23 mouse cellular contexts compared by ENCODE assay signal in the genomic region with DNA sequence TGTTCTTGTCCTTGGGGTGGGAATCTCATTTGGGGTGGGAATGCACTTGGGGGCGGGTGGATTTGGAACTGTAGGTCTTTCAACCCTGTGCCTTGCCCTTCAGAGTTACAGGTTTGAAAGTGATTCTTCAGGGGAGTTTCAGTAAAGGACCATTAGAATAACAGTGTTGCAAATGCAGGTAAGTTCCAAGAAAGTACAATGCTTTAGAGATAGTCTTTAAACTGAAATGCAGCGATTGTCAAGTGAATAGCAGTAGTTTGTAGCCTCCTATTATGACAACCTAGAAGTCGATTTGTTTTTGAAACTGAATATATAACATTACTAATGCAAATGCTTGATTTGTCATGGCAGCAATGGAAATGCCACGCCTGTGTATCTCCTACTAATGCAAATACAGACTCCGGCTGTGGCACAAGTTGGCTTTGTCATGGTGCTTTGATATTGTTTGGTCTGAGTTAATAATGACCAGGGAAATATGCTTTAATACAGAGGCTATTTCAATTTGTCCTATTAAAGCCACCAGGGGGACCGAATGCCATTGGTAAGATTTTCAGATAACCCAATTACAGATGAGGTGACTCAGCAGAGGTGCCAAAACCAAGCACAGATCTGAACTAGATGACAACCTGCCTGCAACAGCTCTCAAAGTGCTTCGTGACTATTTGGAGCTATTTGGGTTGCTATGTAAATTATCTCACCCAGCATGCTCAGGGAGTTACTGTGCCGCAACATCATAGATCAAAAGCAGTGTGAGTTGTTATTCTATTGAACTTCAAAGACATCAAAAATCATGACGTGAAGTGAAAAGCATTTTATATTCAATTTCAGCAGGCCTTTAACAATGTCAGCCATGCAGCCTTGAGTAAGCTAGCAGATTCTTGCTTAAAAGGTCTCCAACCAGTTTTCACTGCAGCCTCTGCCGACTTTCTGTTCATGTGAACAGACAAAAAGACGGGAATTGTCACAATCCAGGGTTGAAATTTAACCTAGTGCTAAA. TPM values are rescaled to one million over a fixed set of nuclear protein-coding genes. Genes with fewer than 3 reads are reported as not detected.
A peak's percentile ranks its signal among the peaks of the same experiment; 100 is the strongest.
DNase-seq lines count a peak whose midpoint lies in the region; ATAC-seq and TF ChIP-seq lines count a peak whose summit lies in the region.
"Had no signal": no experiment of that assay in that cellular context is flagged by ENCODE, and none has a peak within 500 bp of the region (broad histone marks: within the 10 kb centered on the region; RNA-seq: fewer than 3 reads in every experiment).

No protein-coding gene starts in this region.

- no peak for DNase-seq in hindbrain, embryonic 11.5 days (ENCODE audit: low spot score)
- DNase-seq in hindbrain, embryonic 14.5 days (ENCODE audit: low spot score) = no peak
- DNase-seq in ZHBTc4 (ENCODE audit: low read depth, low spot score) = peak; percentile 85
- DNase-seq in kidney, adult 11 months = no peak
- no peak for DNase-seq in thymus, postnatal 4 days
- DNase-seq: adrenal gland, postnatal 25 days; cerebellum, adult 11-12 months; cerebellum, postnatal 10 days; heart, postnatal 36 days; kidney, adult 2 months; liver, postnatal 0 days; lung, postnatal 10 days; thymus, adult 18-20 months; thymus, postnatal 36 days had no signal

- H3K4me3 ChIP-seq in hindbrain, embryonic 11.5 days (ENCODE audit: low read depth, low read length) = no peak overlapping the region
- H3K4me3 ChIP-seq in hindbrain, embryonic 14.5 days (replicated peaks; ENCODE audit: low read length) = no peak overlapping the region
- no peak overlapping the region for H3K4me3 ChIP-seq in ES-Bruce4 (ENCODE audit: low read depth, low read length)
- H3K4me3 ChIP-seq in midbrain, embryonic 15.5 days = no peak overlapping the region
- H3K4me3 ChIP-seq: forebrain, embryonic 10.5 days; heart, embryonic 15.5 days; limb, embryonic 12.5 days; neural tube, embryonic 15.5 days had no signal

- no peaks in the 10 kb centered on the region for H3K4me1 ChIP-seq in hindbrain, embryonic 11.5 days (replicated peaks; ENCODE audit: control insufficient read depth, insufficient read depth, low read length)
- peaks cover 6% of the 10 kb centered on the region; the same call in 1 of the 2 replicates for H3K4me1 ChIP-seq in hindbrain, embryonic 14.5 days (replicated peaks; ENCODE audit: control insufficient read depth, insufficient read depth, low read length)
- peaks cover 5% of the 10 kb centered on the region for H3K4me1 ChIP-seq in ES-Bruce4 (ENCODE audit: control insufficient read depth, insufficient read depth, low read length)
- H3K4me1 ChIP-seq in midbrain, embryonic 15.5 days = peaks cover 19% of the 10 kb centered on the region
- H3K4me1 ChIP-seq: heart, embryonic 15.5 days; limb, embryonic 12.5 days; neural tube, embryonic 15.5 days had no signal

- H3K27ac ChIP-seq in hindbrain, embryonic 11.5 days (ENCODE audit: low read depth, low read length) = no peak overlapping the region
- H3K27ac ChIP-seq in hindbrain, embryonic 14.5 days = no peak overlapping the region
- peak overlapping the region; percentile 92 for H3K27ac ChIP-seq in ES-Bruce4 (ENCODE audit: insufficient read depth, low read length)
- peak overlapping the region; percentile 67 for H3K27ac ChIP-seq in midbrain, embryonic 15.5 days
- H3K27ac ChIP-seq: forebrain, embryonic 10.5 days; heart, embryonic 15.5 days; kidney, postnatal 0 days; limb, embryonic 12.5 days; neural tube, embryonic 15.5 days had no signal

- H3K9me3 ChIP-seq in hindbrain, embryonic 11.5 days (ENCODE audit: control insufficient read depth, low read length) = no peaks in the 10 kb centered on the region
- H3K9me3 ChIP-seq in hindbrain, embryonic 14.5 days (ENCODE audit: control insufficient read depth, low read length) = peaks cover 8% of the 10 kb centered on the region; the same call in 1 of the 2 replicates
- peaks cover 12% of the 10 kb centered on the region for H3K9me3 ChIP-seq in ES-Bruce4 (replicated peaks; ENCODE audit: control insufficient read depth, insufficient read depth, low read length, poor library complexity, severe bottlenecking)
- H3K9me3 ChIP-seq in midbrain, embryonic 15.5 days = no peaks in the 10 kb centered on the region
- H3K9me3 ChIP-seq: heart, embryonic 15.5 days; limb, embryonic 12.5 days; neural tube, embryonic 15.5 days had no signal

- no peaks in the 10 kb centered on the region for H3K27me3 ChIP-seq in hindbrain, embryonic 11.5 days (ENCODE audit: control insufficient read depth, insufficient read depth, low read length)
- H3K27me3 ChIP-seq in hindbrain, embryonic 14.5 days (ENCODE audit: control insufficient read depth, insufficient read depth, low read length) = no peaks in the 10 kb centered on the region
- H3K27me3 ChIP-seq in ES-Bruce4 (ENCODE audit: control insufficient read depth, insufficient read depth, low read length, poor library complexity, severe bottlenecking) = no peaks in the 10 kb centered on the region
- no peaks in the 10 kb centered on the region for H3K27me3 ChIP-seq in midbrain, embryonic 15.5 days (replicated peaks)
- H3K27me3 ChIP-seq: heart, embryonic 15.5 days; limb, embryonic 12.5 days; neural tube, embryonic 15.5 days had no signal

- 57% methylated on average over 11 of the region's 11 CpGs for whole genome bisulfite sequencing in hindbrain, embryonic 11.5 days
- WGBS in hindbrain, embryonic 14.5 days = 41% methylated on average over 11 of the region's 11 CpGs
- WGBS in midbrain, embryonic 15.5 days = 38% methylated on average over 11 of the region's 11 CpGs

- H3K9ac ChIP-seq in hindbrain, embryonic 11.5 days (ENCODE audit: low read depth, low read length) = no peak overlapping the region
- H3K9ac ChIP-seq in hindbrain, embryonic 14.5 days = no peak overlapping the region
- H3K9ac ChIP-seq in ES-Bruce4 (ENCODE audit: low read depth, poor library complexity, severe bottlenecking) = peak overlapping the region; percentile 58; the same call in 1 of the 2 replicates
- H3K9ac ChIP-seq in midbrain, embryonic 15.5 days = no peak overlapping the region
- H3K9ac ChIP-seq: heart, embryonic 15.5 days; limb, embryonic 12.5 days; liver, postnatal 0 days; neural tube, embryonic 15.5 days had no signal

- TF ChIP-seq CTCF in ES-Bruce4 (IDR thresholded peaks at IDR 0.05; ENCODE audit: low read depth, low read length) = no peak

- no peaks in the 10 kb centered on the region for H3K36me3 ChIP-seq in hindbrain, embryonic 11.5 days (ENCODE audit: control insufficient read depth, insufficient read depth, low read length)
- H3K36me3 ChIP-seq in hindbrain, embryonic 14.5 days (replicated peaks; ENCODE audit: control insufficient read depth, insufficient read depth) = no peaks in the 10 kb centered on the region
- peaks cover 2% of the 10 kb centered on the region; the same call in 1 of the 2 replicates for H3K36me3 ChIP-seq in ES-Bruce4 (ENCODE audit: control insufficient read depth, insufficient read depth, low read length, poor library complexity, severe bottlenecking)
- H3K36me3 ChIP-seq in midbrain, embryonic 15.5 days (replicated peaks) = no peaks in the 10 kb centered on the region
- H3K36me3 ChIP-seq: forebrain, embryonic 10.5 days; heart, embryonic 15.5 days; limb, embryonic 12.5 days; neural tube, embryonic 15.5 days had no signal

- ATAC-seq in hindbrain, embryonic 11.5 days (ENCODE audit: low FRiP score) = peak; percentile 39; the same call in 1 of the 2 replicates
- no peak for ATAC-seq in hindbrain, embryonic 14.5 days (ENCODE audit: low FRiP score)
- peak; percentile 88 for ATAC-seq in midbrain, embryonic 15.5 days (replicated peaks)
- ATAC-seq: liver, postnatal 0 days had no signal

- TF ChIP-seq POLR2A in ES-Bruce4 (IDR thresholded peaks at IDR 0.05; ENCODE audit: insufficient read depth, low read length) = no peak

- peak; percentile 71 for TF ChIP-seq EP300 in ES-Bruce4 (IDR thresholded peaks at IDR 0.05; ENCODE audit: insufficient read depth, low read depth, low read length)

- no peak overlapping the region for H3K4me2 ChIP-seq in hindbrain, embryonic 11.5 days (replicated peaks; ENCODE audit: low read depth, low read length)
- H3K4me2 ChIP-seq in hindbrain, embryonic 14.5 days (replicated peaks) = no peak overlapping the region
- H3K4me2 ChIP-seq in midbrain, embryonic 15.5 days = no peak overlapping the region
- H3K4me2 ChIP-seq: heart, embryonic 15.5 days; limb, embryonic 12.5 days; liver, embryonic 11.5 days; neural tube, embryonic 15.5 days had no signal

RNA-seq across cellular contexts. Expression of a gene that starts 57.7 kb away (rescaled TPM):
- polyA plus RNA-seq in hindbrain, embryonic 11.5 days (2014; fragmentation: Nextera tagmentation; extraction: Ambion mirVana) = 0.22 and 0.73 TPM in 2 replicates
- 1.5 and 3.0 TPM in 2 replicates for polyA plus RNA-seq in hindbrain, embryonic 14.5 days (2014; fragmentation: Nextera tagmentation; extraction: Ambion mirVana)
- polyA plus RNA-seq in ES-Bruce4 (2011; ENCODE audit: insufficient read depth, insufficient read length, low read depth, missing spikeins) = not detected in 2 replicates
- 0.93 and 1.0 TPM in 2 replicates for polyA plus RNA-seq in midbrain, embryonic 15.5 days (2015; fragmentation: Nextera tagmentation; extraction: Ambion mirVana)
- polyA plus RNA-seq: embryonic facial prominence, embryonic 11.5 days; liver, embryonic 11.5 days had no signal

Comparison
In these comparisons a context has a peak if more than half of its experiments do, and no peak if none do; other contexts are left out.
1. H3K27ac ChIP-seq: peak in ES-Bruce4 (single experiment) and midbrain, embryonic 15.5 days (single experiment); none in hindbrain, embryonic 11.5 days (single experiment) and hindbrain, embryonic 14.5 days (single experiment).